Mouse (Mus musculus) hindbrain, embryonic 15.5 days (tissue): ENCODE results near the gene Cdk5rap3. TPM values are rescaled to one million over a fixed set of nuclear protein-coding genes. Genes with fewer than 3 reads are reported as not detected.

ENCODE experiments used
- ATAC-seq: fragments of 200-750 bp; cut with Nextera tagmentation; 2 replicates; pipeline ENCODE4 v1.8.0; 2017; ENCODE audit warnings: low read depth, moderate number of reproducible peaks, moderate TSS enrichment; ENCODE audit not compliant: low FRiP score
- H3K27ac ChIP-seq: fragments of 300-500 bp; sonication (generic); replicated peaks from 2 replicates; pipeline ENCODE4 v1.5.1; 2015; ENCODE audit warnings: mild to moderate bottlenecking, inconsistent platforms
- H3K27me3 ChIP-seq: fragments of 300-500 bp; sonication (generic); 2 replicates; pipeline ENCODE4 v1.6.1; 2015; ENCODE audit warnings: control low read depth, inconsistent platforms
- H3K36me3 ChIP-seq: fragments of 300-500 bp; sonication (generic); 2 replicates; pipeline ENCODE4 v1.6.1; 2015; ENCODE audit warnings: control low read depth, inconsistent platforms
- H3K4me1 ChIP-seq: fragments of 300-500 bp; sonication (generic); replicated peaks from 2 replicates; pipeline ENCODE4 v1.6.1; 2015; ENCODE audit warnings: control low read depth, inconsistent platforms
- H3K4me2 ChIP-seq: fragments of 300-500 bp; sonication (generic); 2 replicates; pipeline ENCODE4 v1.6.1; 2015; ENCODE audit warnings: moderate library complexity, mild to moderate bottlenecking, inconsistent platforms
- H3K4me3 ChIP-seq: fragments of 300-500 bp; sonication (generic); 2 replicates; pipeline ENCODE4 v1.5.1; 2015; ENCODE audit warnings: mild to moderate bottlenecking, inconsistent platforms
- H3K9ac ChIP-seq: fragments of 300-500 bp; sonication (generic); 2 replicates; pipeline ENCODE4 v1.6.1; 2015; ENCODE audit warnings: inconsistent platforms
- H3K9me3 ChIP-seq: fragments of 300-500 bp; sonication (generic); 2 replicates; pipeline ENCODE4 v1.6.1; 2016; ENCODE audit warnings: control low read depth, inconsistent platforms
- WGBS: fragments of 180-500 bp; shearing (Covaris S2); methylation state at CpG from one replicate; pipeline ENCODE4 v1.1.7; 2015; 5-methylcytosine and 5-hydroxymethylcytosine counted together
- polyA plus RNA-seq: library from polyadenylated mRNA; unstranded; fragments of >200 nt; fragmentation: Nextera tagmentation; extraction: Ambion mirVana; gene quantifications from 2 replicates; pipeline ENCODE4 v1.2.1, GENCODE M21; 2015

Cdk5rap3 gene
- polyA plus RNA-seq, 1 experiment from 2014 or later = 82.8 TPM

DNA sequence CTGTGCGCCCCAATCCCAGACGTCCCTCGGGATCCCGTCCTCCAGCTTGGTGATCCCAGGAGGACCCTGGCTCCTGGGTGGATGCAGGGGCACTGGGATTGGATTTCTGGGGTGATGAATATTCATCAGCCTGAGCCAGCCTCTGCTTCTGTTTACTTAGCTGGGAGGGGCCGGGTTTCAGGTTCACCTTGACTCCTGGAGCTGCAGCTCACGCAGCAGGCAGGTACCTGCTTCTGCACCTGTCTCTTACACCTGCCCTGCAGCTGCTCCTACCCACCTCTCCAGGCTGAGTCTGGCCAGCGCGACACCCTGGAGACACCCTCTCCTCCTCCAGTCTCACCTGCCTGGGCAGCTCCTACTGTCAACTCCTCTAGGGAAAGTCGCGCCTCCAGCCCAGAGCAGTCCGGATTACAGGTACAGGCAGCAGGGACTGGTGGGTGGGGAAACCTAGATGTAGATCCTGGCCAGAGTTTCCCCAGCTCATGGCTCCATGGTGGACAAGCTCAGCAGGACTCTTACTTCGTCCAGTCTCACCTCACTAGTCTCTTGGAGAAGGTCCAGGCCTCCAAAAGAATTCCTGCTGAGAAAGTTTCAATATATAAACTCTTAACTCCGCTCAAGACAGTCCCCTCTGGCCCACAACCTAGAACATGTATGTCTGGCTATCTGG, 12.9 kb upstream of the Cdk5rap3 start:
- no peak for ATAC-seq
- WGBS = 23% methylated on average over 13 of the region's 13 CpGs
- no peak overlapping the region for H3K4me2 ChIP-seq
- H3K4me1 ChIP-seq = no peaks in the 10 kb centered on the region
- no peaks in the 10 kb centered on the region for H3K36me3 ChIP-seq
- peaks cover 13% of the 10 kb centered on the region; the same call in 1 of the 2 replicates for H3K27me3 ChIP-seq
- H3K4me3 ChIP-seq = no peak overlapping the region
- H3K27ac ChIP-seq = no peak overlapping the region
- H3K9me3 ChIP-seq = no peaks in the 10 kb centered on the region
- H3K9ac ChIP-seq = no peak overlapping the region

DNA sequence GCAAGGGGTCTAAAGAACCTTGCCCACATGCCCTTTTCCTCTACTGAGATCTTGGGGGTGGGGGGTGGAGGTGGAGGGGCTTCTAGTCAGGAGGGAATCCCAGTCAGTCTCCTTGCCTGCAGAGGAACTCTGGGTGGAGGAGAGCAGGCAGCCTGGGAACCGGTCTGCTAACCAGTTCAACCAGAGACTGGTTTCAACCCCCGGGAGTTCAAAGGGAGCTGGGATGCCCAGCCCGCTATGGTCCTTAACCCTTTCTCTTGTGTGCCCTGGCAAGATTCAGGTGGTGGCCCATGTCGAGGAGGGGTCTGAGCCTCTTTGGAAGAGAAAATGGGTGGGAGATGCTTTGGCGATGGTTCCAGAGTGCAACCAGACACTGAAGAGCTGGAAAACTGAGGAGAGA, 12.4 kb upstream of the Cdk5rap3 start:
- no peak for ATAC-seq
- no peaks in the 10 kb centered on the region for H3K9me3 ChIP-seq
- no peak overlapping the region for H3K27ac ChIP-seq
- no peak overlapping the region for H3K4me2 ChIP-seq
- H3K9ac ChIP-seq = no peak overlapping the region
- H3K27me3 ChIP-seq = peaks cover 13% of the 10 kb centered on the region; the same call in 1 of the 2 replicates
- no peaks in the 10 kb centered on the region for H3K36me3 ChIP-seq
- 12% methylated on average over 5 of the region's 5 CpGs for WGBS
- H3K4me3 ChIP-seq = no peak overlapping the region
- no peaks in the 10 kb centered on the region for H3K4me1 ChIP-seq

- no peak within 1 kb of the TSS for H3K4me3 ChIP-seq
- WGBS = 76% methylated on average over 2 of the region's 2 CpGs
Measured at GRCm38 (mm10) chr11:96928088-96928487, 11.8 kb upstream of the Cdk5rap3 start, which contains the start of gene Prr15l. Gene Prr15l, plus strand, starts transcription at chr11:96928104.

GRCm38 (mm10) chr11:96926587-96926986, 10.3 kb upstream of the Cdk5rap3 start:
- 83% methylated on average over 5 of the region's 5 CpGs for WGBS
- Histone ChIP-seq H3K36me3 (no peaks in the 10 kb centered on the region), H3K27ac (no peak overlapping the region), H3K9ac (no peak overlapping the region), H3K9me3 (no peaks in the 10 kb centered on the region), H3K27me3 (peaks cover 13% of the 10 kb centered on the region; the same call in 1 of the 2 replicates), H3K4me3 (no peak overlapping the region), H3K4me1 (no peaks in the 10 kb centered on the region), H3K4me2 (no peak overlapping the region)
- ATAC-seq = no peak

More at GRCm38 (mm10) chr11:96928088-96928487, 11.8 kb upstream of the Cdk5rap3 start, which contains the start of gene Prr15l:
- H3K27ac ChIP-seq = no peak within 1 kb of the TSS
- H3K36me3 ChIP-seq = no peaks in the 10 kb centered on the region
- peaks cover 13% of the 10 kb centered on the region; the same call in 1 of the 2 replicates for H3K27me3 ChIP-seq
- ATAC-seq = no peak
- no peak within 1 kb of the TSS for H3K9ac ChIP-seq
- no peaks in the 10 kb centered on the region for H3K9me3 ChIP-seq
- H3K4me2 ChIP-seq = no peak within 1 kb of the TSS
- H3K4me1 ChIP-seq = no peaks in the 10 kb centered on the region

DNA sequence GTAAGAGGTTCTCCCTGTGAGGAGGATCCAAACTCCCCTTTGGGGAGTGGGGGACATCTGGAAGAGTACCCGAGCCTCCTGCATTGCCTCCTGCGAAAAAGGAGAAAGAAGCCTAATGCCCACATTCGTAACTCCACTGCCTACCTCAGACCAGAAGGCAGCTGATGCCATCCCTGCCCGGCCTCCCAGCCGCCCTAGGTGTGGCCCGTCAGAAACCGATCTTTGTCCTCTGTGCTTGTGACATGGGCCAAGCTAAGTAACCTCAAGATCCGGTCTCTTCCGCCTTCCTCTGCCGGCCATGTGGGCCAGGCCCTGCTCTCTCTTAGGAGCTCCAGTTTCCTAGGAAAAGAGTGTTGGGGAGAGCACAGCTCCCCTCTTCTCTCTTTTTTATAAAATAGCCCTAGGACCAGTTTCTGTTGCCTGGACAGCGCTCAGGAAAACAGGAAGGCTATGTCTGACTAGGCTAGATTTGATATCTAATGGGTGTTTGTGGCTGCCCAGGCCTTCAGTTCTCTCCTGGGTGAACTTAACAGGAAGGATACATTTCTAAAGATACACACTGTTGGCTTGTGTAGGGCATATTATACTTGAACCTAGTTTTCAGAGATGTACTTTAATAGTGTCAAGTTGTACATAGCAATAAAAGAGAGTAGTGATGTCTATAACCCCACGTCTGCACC, 9.3 kb upstream of the Cdk5rap3 start:
- 90% methylated on average over 12 of the region's 12 CpGs for WGBS
- H3K4me1 ChIP-seq = no peaks in the 10 kb centered on the region

DNA sequence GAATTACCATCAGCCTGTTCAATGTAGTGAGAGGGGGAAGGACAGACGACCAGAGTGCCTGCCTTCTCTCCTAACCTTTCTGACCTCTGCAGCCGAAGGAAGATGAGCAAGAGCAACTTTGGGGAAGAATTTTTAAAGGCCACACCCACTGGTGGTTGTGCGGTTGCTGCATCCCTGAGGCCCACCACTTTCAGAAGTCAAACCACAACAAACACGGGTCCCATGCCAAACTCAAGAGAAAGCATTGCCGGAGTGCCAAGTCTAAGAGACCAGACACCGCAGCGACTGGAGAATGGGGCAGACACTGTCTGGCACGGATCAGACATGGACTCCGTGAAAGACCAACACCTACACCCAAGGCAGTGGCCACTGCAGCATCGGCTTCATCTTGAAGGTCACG, 8.6 kb upstream of the Cdk5rap3 start:
- no peak overlapping the region for H3K27ac ChIP-seq
- H3K4me1 ChIP-seq = no peaks in the 10 kb centered on the region
- H3K9me3 ChIP-seq = no peaks in the 10 kb centered on the region
- H3K4me2 ChIP-seq = no peak overlapping the region
- H3K9ac ChIP-seq = no peak overlapping the region
- H3K36me3 ChIP-seq = no peaks in the 10 kb centered on the region
- no peak for ATAC-seq
- H3K27me3 ChIP-seq = peaks cover 13% of the 10 kb centered on the region; the same call in 1 of the 2 replicates
- WGBS = 84% methylated on average over 11 of the region's 11 CpGs
- no peak overlapping the region for H3K4me3 ChIP-seq

More for the DNA sequence above, 9.3 kb upstream of the Cdk5rap3 start:
- no peak overlapping the region for H3K9ac ChIP-seq
- no peak overlapping the region for H3K4me2 ChIP-seq
- no peak for ATAC-seq
- no peak overlapping the region for H3K4me3 ChIP-seq
- no peaks in the 10 kb centered on the region for H3K9me3 ChIP-seq
- H3K36me3 ChIP-seq = no peaks in the 10 kb centered on the region
- no peak overlapping the region for H3K27ac ChIP-seq
- H3K27me3 ChIP-seq = peaks cover 13% of the 10 kb centered on the region; the same call in 1 of the 2 replicates

- ATAC-seq = no peak
- H3K4me2 ChIP-seq = no peak overlapping the region
- peaks cover 12% of the 10 kb centered on the region for H3K4me1 ChIP-seq
- H3K9ac ChIP-seq = no peak overlapping the region
- H3K27ac ChIP-seq = no peak overlapping the region
- H3K4me3 ChIP-seq = no peak overlapping the region
- no peaks in the 10 kb centered on the region for H3K9me3 ChIP-seq
- 65% methylated on average over 6 of the region's 6 CpGs for WGBS
- no peaks in the 10 kb centered on the region for H3K36me3 ChIP-seq
- H3K27me3 ChIP-seq = no peaks in the 10 kb centered on the region
Measured at GRCm38 (mm10) chr11:96919003-96919402, 2.7 kb upstream of the Cdk5rap3 start.

DNA sequence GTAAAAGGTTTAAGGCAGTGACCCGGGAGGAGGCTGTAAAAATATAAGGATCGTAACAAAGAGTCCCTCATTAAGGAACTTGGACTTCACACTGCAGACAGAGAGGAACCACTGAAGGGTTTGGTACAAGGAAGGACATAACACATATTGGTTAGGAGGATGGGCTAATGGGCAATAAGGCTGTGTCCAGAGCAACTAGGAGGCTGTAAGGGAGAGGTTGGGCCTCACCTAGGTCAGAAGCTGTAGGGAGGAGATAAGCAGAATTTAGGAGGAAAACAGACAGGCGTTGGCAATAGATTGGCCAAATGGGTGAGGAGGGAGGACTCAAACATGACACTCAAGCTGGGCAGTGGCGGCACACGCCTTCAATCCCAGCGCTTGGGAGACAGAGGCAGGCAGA, 1.1 kb upstream of the Cdk5rap3 start:
- H3K9me3 ChIP-seq = no peaks in the 10 kb centered on the region
- H3K4me2 ChIP-seq = no peak overlapping the region
- ATAC-seq = no peak
- WGBS = 93% methylated on average over 6 of the region's 6 CpGs
- H3K36me3 ChIP-seq = no peaks in the 10 kb centered on the region
- H3K4me1 ChIP-seq = peaks cover 12% of the 10 kb centered on the region
- no peak overlapping the region for H3K27ac ChIP-seq
- H3K27me3 ChIP-seq = no peaks in the 10 kb centered on the region
- no peak overlapping the region for H3K4me3 ChIP-seq
- H3K9ac ChIP-seq = no peak overlapping the region

DNA sequence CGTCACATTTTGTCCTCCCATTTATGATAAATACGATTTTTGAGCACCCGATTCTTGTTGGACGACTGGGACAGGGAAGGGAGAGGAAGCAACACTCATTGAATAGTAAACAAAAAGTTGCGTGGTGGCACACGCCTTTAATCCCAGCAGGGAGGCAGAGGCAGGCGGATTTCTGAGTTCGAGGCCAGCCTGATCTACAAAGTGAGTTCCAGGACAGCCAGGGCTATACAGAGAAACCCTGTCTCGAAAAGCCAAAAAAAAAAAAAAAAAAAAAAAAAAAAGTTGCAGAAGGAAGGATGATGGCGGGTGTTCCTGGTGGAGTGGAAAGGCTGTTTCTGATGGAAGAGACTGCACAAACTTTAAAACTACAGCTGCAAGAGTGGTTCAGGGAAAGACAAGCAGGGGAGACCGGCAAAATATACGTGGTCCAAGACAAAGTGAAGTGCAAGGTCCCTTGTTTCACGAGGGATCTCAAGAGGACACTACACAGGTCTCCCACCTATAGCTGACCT, 645 bp upstream of the Cdk5rap3 start:
- Histone ChIP-seq H3K4me3 (peak overlapping the region; percentile 32), H3K9me3 (no peaks in the 10 kb centered on the region), H3K27ac (no peak overlapping the region), H3K4me2 (peak overlapping the region; percentile 54), H3K36me3 (peaks cover 2% of the 10 kb centered on the region; the same call in 1 of the 2 replicates), H3K4me1 (peaks cover 12% of the 10 kb centered on the region), H3K9ac (no peak overlapping the region), H3K27me3 (no peaks in the 10 kb centered on the region)
- ATAC-seq = no peak
- 35% methylated on average over 13 of the region's 13 CpGs for WGBS

GRCm38 (mm10) chr11:96912682-96913081, 3.6 kb downstream of the Cdk5rap3 start:
- 91% methylated on average over 11 of the region's 11 CpGs for WGBS
- H3K36me3 ChIP-seq = peaks cover 12% of the 10 kb centered on the region; the same call in 1 of the 2 replicates
- H3K4me2 ChIP-seq = no peak overlapping the region
- peaks cover 21% of the 10 kb centered on the region for H3K4me1 ChIP-seq
- ATAC-seq = no peak
- H3K27me3 ChIP-seq = no peaks in the 10 kb centered on the region
- no peak overlapping the region for H3K4me3 ChIP-seq
- H3K27ac ChIP-seq = no peak overlapping the region
- H3K9ac ChIP-seq = no peak overlapping the region
- H3K9me3 ChIP-seq = no peaks in the 10 kb centered on the region

GRCm38 (mm10) chr11:96910003-96910402, 6.3 kb downstream of the Cdk5rap3 start:
- H3K9me3 ChIP-seq = no peaks in the 10 kb centered on the region
- WGBS = 18% methylated on average over 7 of the region's 7 CpGs
- H3K36me3 ChIP-seq = peaks cover 12% of the 10 kb centered on the region; the same call in 1 of the 2 replicates
- no peak overlapping the region for H3K4me3 ChIP-seq
- no peak overlapping the region for H3K4me2 ChIP-seq
- ATAC-seq = peak; percentile 24; the same call in 1 of the 2 replicates
- H3K4me1 ChIP-seq = peaks cover 38% of the 10 kb centered on the region
- no peak overlapping the region for H3K9ac ChIP-seq
- no peaks in the 10 kb centered on the region for H3K27me3 ChIP-seq
- no peak overlapping the region for H3K27ac ChIP-seq

DNA sequence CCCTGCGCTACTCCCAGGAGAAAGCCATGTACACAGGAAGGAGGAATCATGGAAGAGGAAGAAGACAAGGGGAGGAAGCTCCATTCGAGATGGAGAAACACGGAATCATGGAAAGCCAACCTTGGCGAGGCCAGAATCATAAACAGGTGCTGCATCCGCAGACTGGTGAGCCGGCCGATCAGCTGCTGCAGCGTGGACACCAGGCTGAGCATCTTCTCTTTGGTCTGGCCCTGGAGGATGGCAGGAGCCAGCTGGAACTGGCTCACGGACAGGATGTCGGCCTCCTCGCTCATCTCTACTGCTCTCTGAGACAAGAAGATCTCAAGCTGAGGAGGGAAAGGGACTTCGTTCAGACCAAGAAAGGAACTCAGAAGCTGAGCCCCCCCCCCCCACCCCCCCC, 7.7 kb downstream of the Cdk5rap3 start:
- Histone ChIP-seq H3K9ac (no peak overlapping the region), H3K9me3 (no peaks in the 10 kb centered on the region), H3K4me3 (no peak overlapping the region), H3K36me3 (peaks cover 12% of the 10 kb centered on the region; the same call in 1 of the 2 replicates), H3K4me2 (no peak overlapping the region), H3K27me3 (no peaks in the 10 kb centered on the region), H3K27ac (peak overlapping the region; percentile 70), H3K4me1 (peaks cover 38% of the 10 kb centered on the region)
- WGBS = 89% methylated on average over 12 of the region's 12 CpGs
- ATAC-seq = no peak
